Mouse (Mus musculus) G1E (cell line): Measurements from ENCODE around the gene Casc3.

Experiments
- CTCF ChIP-seq: IDR thresholded peaks from 2 replicates; pipeline ENCODE4 v1.5.1; 2012; ENCODE audit warnings: low read depth, low read length, inconsistent platforms, mixed read lengths
- GATA1 ChIP-seq: IDR thresholded peaks from 2 replicates; pipeline ENCODE4 v1.6.1; 2012; ENCODE audit warnings: borderline replicate concordance, low read length, inconsistent platforms, mixed read lengths
- GATA2 ChIP-seq: IDR thresholded peaks from 2 replicates; pipeline ENCODE4 v1.6.1; 2012; ENCODE audit warnings: low read depth, low read length, inconsistent platforms, borderline replicate concordance
- POLR2AphosphoS5 ChIP-seq: IDR thresholded peaks from 2 replicates; pipeline ENCODE4 v1.6.1; 2012; ENCODE audit warnings: low read depth, low read length, inconsistent platforms; ENCODE audit not compliant: insufficient replicate concordance
- TAL1 ChIP-seq: conservative IDR thresholded peaks from 2 replicates; pipeline ENCODE4 v1.6.1; 2012; ENCODE audit warnings: low read depth, low read length, inconsistent platforms, mixed read lengths

- TF ChIP-seq CTCF: no peak
- no peak for TF ChIP-seq TAL1
- no peak for TF ChIP-seq GATA1
- no peak for TF ChIP-seq POLR2AphosphoS5
- TF ChIP-seq GATA2: no peak
Observed at GRCm38 (mm10) chr11:98767276-98767675, 37.4 kb upstream of the Casc3 start.
